Mouse (Mus musculus): ENCODE data around the gene Frmd6.
A peak's percentile ranks its signal among the peaks of the same experiment; 100 is the strongest.

Gene Frmd6

GRCm38 (mm10) chr12:70824729-70825650 lies at the start of gene Frmd6:
TSS of gene Frmd6 (plus strand) at chr12:70825514.
- DNase-seq (ENCODE audit: low read depth, low spot score) = peak; percentile 95

- peak; percentile 94 for DNase-seq (ENCODE audit: low read depth, low spot score)
Measured at GRCm38 (mm10) chr12:70775609-70776008, 49.7 kb upstream of the Frmd6 start.

GRCm38 (mm10) chr12:70776683-70777082 lies 48.6 kb upstream of the Frmd6 start:
- no peak for DNase-seq (ENCODE audit: low read depth, low spot score)

- DNase-seq (ENCODE audit: low read depth, low spot score) = no peak
Measured at GRCm38 (mm10) chr12:70777466-70777865, 47.8 kb upstream of the Frmd6 start.

GRCm38 (mm10) chr12:70777866-70778265 lies 47.4 kb upstream of the Frmd6 start:
- DNase-seq (ENCODE audit: low read depth, low spot score) = no peak

GRCm38 (mm10) chr12:70778271-70778670 lies 47.0 kb upstream of the Frmd6 start:
- DNase-seq (ENCODE audit: low read depth, low spot score) = peak; percentile 43

- DNase-seq (ENCODE audit: low read depth, low spot score) = no peak
Measured at GRCm38 (mm10) chr12:70778724-70779123, 46.6 kb upstream of the Frmd6 start.

GRCm38 (mm10) chr12:70783049-70783448 lies 42.3 kb upstream of the Frmd6 start:
- no peak for DNase-seq (ENCODE audit: low read depth, low spot score)

- DNase-seq (ENCODE audit: low read depth, low spot score) = peak; percentile 41
Measured at GRCm38 (mm10) chr12:70783475-70784239, 41.7 kb upstream of the Frmd6 start.

GRCm38 (mm10) chr12:70784240-70784705 lies 41.0 kb upstream of the Frmd6 start:
- no peak for DNase-seq (ENCODE audit: low read depth, low spot score)

GRCm38 (mm10) chr12:70789341-70789740 lies 36.0 kb upstream of the Frmd6 start:
- no peak for DNase-seq (ENCODE audit: low read depth, low spot score)

- no peak for DNase-seq (ENCODE audit: low read depth, low spot score)
Measured at GRCm38 (mm10) chr12:70793291-70793690, 32.0 kb upstream of the Frmd6 start.

GRCm38 (mm10) chr12:70794543-70795388 lies 30.5 kb upstream of the Frmd6 start:
- DNase-seq (ENCODE audit: low read depth, low spot score) = no peak

- no peak for DNase-seq (ENCODE audit: low read depth, low spot score)
Measured at GRCm38 (mm10) chr12:70795389-70795711, 30.0 kb upstream of the Frmd6 start.

GRCm38 (mm10) chr12:70798496-70798895 lies 26.8 kb upstream of the Frmd6 start:
- no peak for DNase-seq (ENCODE audit: low read depth, low spot score)

- DNase-seq (ENCODE audit: low read depth, low spot score) = peak; percentile 57
Measured at GRCm38 (mm10) chr12:70799231-70800002, 25.9 kb upstream of the Frmd6 start.

- DNase-seq (ENCODE audit: low read depth, low spot score) = no peak
Measured at GRCm38 (mm10) chr12:70800086-70800485, 25.2 kb upstream of the Frmd6 start.

- DNase-seq (ENCODE audit: low read depth, low spot score) = no peak
Measured at GRCm38 (mm10) chr12:70801361-70801760, 24.0 kb upstream of the Frmd6 start.

- no peak for DNase-seq (ENCODE audit: low read depth, low spot score)
Measured at GRCm38 (mm10) chr12:70803494-70803893, 21.8 kb upstream of the Frmd6 start.

- no peak for DNase-seq (ENCODE audit: low read depth, low spot score)
Measured at GRCm38 (mm10) chr12:70804989-70805388, 20.3 kb upstream of the Frmd6 start.

GRCm38 (mm10) chr12:70807543-70807942 lies 17.8 kb upstream of the Frmd6 start:
- DNase-seq (ENCODE audit: low read depth, low spot score) = no peak
